Mouse (Mus musculus) hindbrain, embryonic 15.5 days (tissue): ENCODE data around the gene Mb. TPM values are rescaled to one million over a fixed set of nuclear protein-coding genes. Genes with fewer than 3 reads are reported as not detected.

Experiments
- ATAC-seq: fragments of 200-750 bp; cut with Nextera tagmentation; 2 replicates; pipeline ENCODE4 v1.8.0; 2017; ENCODE audit warnings: low read depth, moderate number of reproducible peaks, moderate TSS enrichment; ENCODE audit not compliant: low FRiP score
- H3K27ac ChIP-seq: fragments of 300-500 bp; sonication (generic); replicated peaks from 2 replicates; pipeline ENCODE4 v1.5.1; 2015; ENCODE audit warnings: mild to moderate bottlenecking, inconsistent platforms
- H3K27me3 ChIP-seq: fragments of 300-500 bp; sonication (generic); 2 replicates; pipeline ENCODE4 v1.6.1; 2015; ENCODE audit warnings: control low read depth, inconsistent platforms
- H3K36me3 ChIP-seq: fragments of 300-500 bp; sonication (generic); 2 replicates; pipeline ENCODE4 v1.6.1; 2015; ENCODE audit warnings: control low read depth, inconsistent platforms
- H3K4me1 ChIP-seq: fragments of 300-500 bp; sonication (generic); replicated peaks from 2 replicates; pipeline ENCODE4 v1.6.1; 2015; ENCODE audit warnings: control low read depth, inconsistent platforms
- H3K4me2 ChIP-seq: fragments of 300-500 bp; sonication (generic); 2 replicates; pipeline ENCODE4 v1.6.1; 2015; ENCODE audit warnings: moderate library complexity, mild to moderate bottlenecking, inconsistent platforms
- H3K4me3 ChIP-seq: fragments of 300-500 bp; sonication (generic); 2 replicates; pipeline ENCODE4 v1.5.1; 2015; ENCODE audit warnings: mild to moderate bottlenecking, inconsistent platforms
- H3K9ac ChIP-seq: fragments of 300-500 bp; sonication (generic); 2 replicates; pipeline ENCODE4 v1.6.1; 2015; ENCODE audit warnings: inconsistent platforms
- H3K9me3 ChIP-seq: fragments of 300-500 bp; sonication (generic); 2 replicates; pipeline ENCODE4 v1.6.1; 2016; ENCODE audit warnings: control low read depth, inconsistent platforms
- WGBS: fragments of 180-500 bp; shearing (Covaris S2); methylation state at CpG from one replicate; pipeline ENCODE4 v1.1.7; 2015; 5-methylcytosine and 5-hydroxymethylcytosine counted together
- polyA plus RNA-seq: library from polyadenylated mRNA; unstranded; fragments of >200 nt; fragmentation: Nextera tagmentation; extraction: Ambion mirVana; gene quantifications from 2 replicates; pipeline ENCODE4 v1.2.1, GENCODE M21; 2015

Gene Mb
- polyA plus RNA-seq, 1 experiment from 2014 or later = 0.48 TPM

- Histone ChIP-seq H3K9ac (no peak overlapping the region), H3K36me3 (no peaks in the 10 kb centered on the region), H3K4me3 (no peak overlapping the region), H3K4me2 (no peak overlapping the region), H3K27me3 (no peaks in the 10 kb centered on the region), H3K27ac (no peak overlapping the region), H3K9me3 (no peaks in the 10 kb centered on the region), H3K4me1 (peaks cover 6% of the 10 kb centered on the region; the same call in 1 of the 2 replicates)
- WGBS = 84% methylated on average over 4 of the region's 4 CpGs
- ATAC-seq = no peak
Observed at GRCm38 (mm10) chr15:76972661-76973060, 77.8 kb downstream of the Mb start.

Other genes starting within 250 kb of the Mb start
- 37.7 and 41.8 TPM in 2 replicates for gene Zfp251, start 179.2 kb downstream of the Mb start, polyA plus RNA-seq
- 9.2 and 9.4 TPM in 2 replicates for gene Zfp7, start 171.4 kb downstream of the Mb start, polyA plus RNA-seq
- 1.3 and 1.9 TPM in 2 replicates for gene Gm49527, start 171.3 kb downstream of the Mb start, polyA plus RNA-seq
- gene Zfp647, start 125.2 kb downstream of the Mb start, polyA plus RNA-seq = 18.6 and 19.5 TPM in 2 replicates
- 40.8 and 43.5 TPM in 2 replicates for gene 1110038F14Rik, start 102.2 kb downstream of the Mb start, polyA plus RNA-seq
- gene Apol6, start 5.9 kb downstream of the Mb start, polyA plus RNA-seq = not detected in 2 replicates